Mouse (Mus musculus): Measurements from ENCODE around the gene B130006D01Rik. TPM values are rescaled to one million over a fixed set of nuclear protein-coding genes. Genes with fewer than 3 reads are reported as not detected.

B130006D01Rik gene
- total RNA-seq, 2 experiments from 2014 or later, result 0.83 to 1.1 TPM

GRCm38 (mm10) chr11:95769208-95769607, 45.8 kb downstream of the B130006D01Rik start:
- no peak for DNase-seq (ENCODE audit: low spot score in 2 of 2)

DNA sequence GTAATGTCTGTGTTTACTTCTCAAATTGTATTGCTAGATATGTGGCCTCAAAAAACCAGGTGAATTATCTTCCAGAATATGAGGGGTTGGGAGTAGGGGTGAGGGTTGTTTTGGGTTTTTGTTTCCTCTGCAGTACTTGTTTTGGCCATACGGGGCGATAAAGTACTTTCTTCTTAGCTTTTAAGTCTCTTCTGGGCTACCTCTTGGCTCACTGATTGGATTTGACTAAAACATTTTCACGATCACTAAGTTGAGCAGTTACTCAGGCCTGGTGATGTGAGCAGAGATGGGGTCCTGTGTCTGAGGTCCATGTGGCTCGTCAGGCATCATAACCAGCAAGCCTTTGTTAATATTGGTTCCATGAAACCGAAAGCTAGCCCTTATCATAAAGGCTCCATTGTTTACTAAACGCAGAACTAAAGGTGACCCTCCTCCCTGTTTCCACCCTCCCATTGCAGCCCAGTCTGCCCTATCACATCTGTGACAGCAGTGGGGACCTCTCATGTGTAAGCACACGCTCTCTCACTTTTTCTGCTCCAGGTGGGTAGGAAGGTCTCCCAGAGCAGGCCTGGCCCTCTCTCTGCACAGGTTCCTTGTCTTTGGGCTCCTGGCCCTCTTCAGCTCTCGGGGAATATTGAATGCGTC, 47.5 kb downstream of the B130006D01Rik start:
- no peak for DNase-seq (ENCODE audit: low spot score in 2 of 2)

GRCm38 (mm10) chr11:95771665-95772064, 48.3 kb downstream of the B130006D01Rik start:
- no peak for DNase-seq (ENCODE audit: low spot score in 2 of 2)

- DNase-seq (ENCODE audit: low spot score in 2 of 2), result no peak
Measured at GRCm38 (mm10) chr11:95773264-95773663, 49.9 kb downstream of the B130006D01Rik start.

Other genes starting within 250 kb of the B130006D01Rik start
- gene Nxph3, start 209.0 kb upstream of the B130006D01Rik start, total RNA-seq (2021), result 1 to 10 TPM; 1.3 to 1.8 TPM
- gene Ngfr, start 135.9 kb upstream of the B130006D01Rik start, total RNA-seq (2021), result 10 to 100 TPM; 24.2 to 25.0 TPM
- 100 to 1,000 TPM; 144 to 147 TPM for gene Phb, start 56.6 kb upstream of the B130006D01Rik start, total RNA-seq (2021)
- gene Zfp652, start 10.9 kb upstream of the B130006D01Rik start, total RNA-seq (2021), result 10 to 100 TPM; 49.2 to 53.4 TPM
- gene Phospho1, start 100.9 kb downstream of the B130006D01Rik start, total RNA-seq (2021), result 10 to 100 TPM; 82.5 to 91.1 TPM
- 10 to 100 TPM; 12.0 to 12.9 TPM for gene Gngt2, start 113.6 kb downstream of the B130006D01Rik start, total RNA-seq (2021)
- 1 to 10 TPM; 7.6 to 8.5 TPM for gene Abi3, start 118.9 kb downstream of the B130006D01Rik start, total RNA-seq (2021)
- gene B4galnt2, start 191.3 kb downstream of the B130006D01Rik start, total RNA-seq (2021), result not detected